Mouse (Mus musculus): ENCODE measurements around the gene Polr2c.

Polr2c gene

GRCm38 (mm10) chr8:94876820-94877219 lies 19.6 kb downstream of the Polr2c start:
- DNase-seq (ENCODE audit: low spot score in 2 of 2) = no peak

DNA sequence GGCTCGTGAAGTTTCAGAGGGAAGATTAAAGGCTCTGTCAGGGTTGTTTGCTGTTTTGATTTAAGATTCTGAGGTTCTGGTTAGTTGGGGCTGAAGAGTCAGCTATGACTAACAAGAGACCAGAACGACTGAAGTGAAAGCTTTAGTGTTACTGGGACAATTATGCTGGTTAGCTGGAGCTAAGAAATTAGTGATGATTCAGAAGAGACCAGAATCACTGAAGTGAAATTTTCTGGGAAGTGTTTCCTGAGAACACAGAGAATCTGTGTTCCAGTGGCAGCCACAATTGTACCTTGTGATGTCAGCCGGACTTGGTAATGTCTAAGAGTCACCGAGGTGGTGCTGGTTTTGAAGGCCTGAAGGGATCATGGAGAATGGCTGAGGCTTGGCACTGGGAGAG lies 23.5 kb downstream of the Polr2c start:
- DNase-seq (ENCODE audit: low spot score in 2 of 2) = no peak

- DNase-seq (ENCODE audit: low spot score in 2 of 2) = no peak
These were observed 31.3 kb downstream of the Polr2c start for GRCm38 (mm10) chr8:94888383-94889036.

- DNase-seq (ENCODE audit: low spot score in 2 of 2) = no peak
These were observed 35.7 kb downstream of the Polr2c start for GRCm38 (mm10) chr8:94892917-94893316.

DNA sequence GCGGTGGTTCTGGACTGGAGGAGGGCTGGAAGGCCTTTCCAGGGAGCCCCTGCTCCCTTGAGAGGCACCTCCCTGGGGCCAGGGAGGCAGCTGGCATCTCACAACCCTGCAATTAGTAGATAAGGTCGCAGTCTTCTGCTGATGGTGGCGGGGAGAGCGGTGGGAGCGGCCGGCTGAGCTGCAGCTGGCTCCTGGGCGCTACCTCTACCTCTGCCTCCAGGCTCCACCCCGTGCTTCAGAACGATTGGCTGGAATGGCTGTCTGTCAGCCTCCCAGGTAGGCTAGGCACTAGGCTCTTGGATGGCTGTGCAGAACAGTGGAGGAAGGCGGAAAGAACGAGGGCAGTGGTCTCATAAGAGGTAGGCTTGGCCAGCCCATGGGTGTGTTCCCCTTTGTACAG lies 42.0 kb downstream of the Polr2c start:
- no peak for DNase-seq (ENCODE audit: low spot score in 2 of 2)

GRCm38 (mm10) chr8:94900617-94901016 lies 43.4 kb downstream of the Polr2c start:
- no peak for DNase-seq (ENCODE audit: low spot score in 2 of 2)

DNA sequence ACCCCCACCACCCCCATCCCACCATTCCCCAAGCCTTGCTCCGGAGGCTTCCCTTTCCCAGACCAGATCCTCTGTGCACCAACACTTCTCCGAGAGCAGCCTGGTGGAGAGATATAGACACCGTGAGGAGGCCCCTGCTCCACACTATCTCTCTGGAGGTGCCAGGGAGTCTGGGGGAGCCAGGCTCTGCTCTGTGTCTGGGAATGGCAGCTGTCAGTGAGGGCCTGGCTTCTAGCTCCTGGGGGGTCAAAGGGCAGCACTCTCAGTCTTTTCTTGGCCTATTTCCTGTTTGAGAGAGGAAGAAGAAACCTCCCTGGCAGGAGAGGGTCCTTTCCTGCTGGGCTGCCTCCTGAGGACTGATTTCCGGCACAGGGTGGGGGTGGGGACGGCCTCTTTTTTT lies 43.8 kb downstream of the Polr2c start:
- DNase-seq (ENCODE audit: low spot score in 2 of 2) = no peak

GRCm38 (mm10) chr8:94903709-94904108 lies 46.5 kb downstream of the Polr2c start:
- no peak for DNase-seq (ENCODE audit: low spot score in 2 of 2)

DNA sequence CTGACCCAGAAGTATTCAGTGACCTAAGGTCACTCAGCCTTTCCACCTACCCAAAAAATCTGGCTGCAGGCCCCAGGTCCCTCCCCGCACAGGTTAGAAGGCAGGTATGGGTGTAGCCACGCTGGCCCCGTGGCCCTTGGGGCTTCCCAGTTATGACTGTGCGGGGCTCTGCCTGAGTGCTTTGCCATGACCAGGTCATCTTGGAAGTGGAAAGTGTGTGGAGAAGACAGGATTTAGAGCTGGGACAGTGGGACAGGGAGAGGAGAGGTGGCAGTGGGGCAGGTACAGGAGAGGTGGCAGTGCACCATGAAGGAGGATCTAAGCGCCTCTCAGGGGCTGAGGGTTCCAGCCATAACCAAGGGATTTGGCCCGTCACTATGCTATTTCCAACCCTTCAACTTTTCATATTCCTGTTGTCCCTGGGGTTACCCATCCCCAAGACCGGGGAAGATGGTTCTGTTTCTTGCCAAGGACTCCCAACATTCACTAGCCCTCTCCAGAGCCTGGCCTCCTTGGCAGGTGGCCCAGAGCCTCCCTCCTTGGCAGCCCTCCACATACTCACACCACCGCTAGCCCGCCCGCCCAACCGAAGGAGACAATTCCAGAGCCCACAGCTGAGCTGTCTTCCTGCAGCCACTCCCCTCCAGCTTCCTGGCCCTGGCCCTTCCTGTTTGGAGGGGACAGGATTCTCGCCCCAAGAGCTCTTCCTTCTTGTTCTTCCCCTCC lies 47.4 kb downstream of the Polr2c start:
- DNase-seq (ENCODE audit: low spot score in 2 of 2) = peak; percentile 83 to 86

- peak; percentile 44 to 47 for DNase-seq (ENCODE audit: low spot score in 2 of 2)
These were observed 50.5 kb downstream of the Polr2c start for GRCm38 (mm10) chr8:94907591-94908300.

GRCm38 (mm10) chr8:94908847-94909246 lies 51.6 kb downstream of the Polr2c start:
- DNase-seq (ENCODE audit: low spot score in 2 of 2) = peak; percentile 63 to 79

GRCm38 (mm10) chr8:94913061-94913660 lies 55.9 kb downstream of the Polr2c start:
- peak; percentile 61 to 72 for DNase-seq (ENCODE audit: low spot score in 2 of 2)

DNA sequence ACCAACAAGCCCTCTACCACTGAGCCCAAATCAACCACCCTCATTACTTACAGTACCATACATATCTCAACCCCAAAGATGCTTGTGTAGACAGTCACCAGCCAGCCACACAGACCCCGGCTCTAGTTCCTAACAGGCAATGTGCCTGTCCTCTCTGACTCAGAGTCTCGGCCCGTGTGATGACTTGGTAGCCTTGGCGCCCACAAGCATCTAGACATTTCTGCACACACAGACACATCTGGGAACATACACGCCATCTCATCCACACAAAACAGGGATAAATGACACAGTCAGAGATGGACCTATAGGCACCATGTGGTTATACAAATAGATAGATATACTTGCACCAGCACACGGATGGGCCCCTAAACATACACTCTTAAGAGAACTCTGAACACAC lies 57.0 kb downstream of the Polr2c start:
- DNase-seq (ENCODE audit: low spot score in 2 of 2) = no peak

DNA sequence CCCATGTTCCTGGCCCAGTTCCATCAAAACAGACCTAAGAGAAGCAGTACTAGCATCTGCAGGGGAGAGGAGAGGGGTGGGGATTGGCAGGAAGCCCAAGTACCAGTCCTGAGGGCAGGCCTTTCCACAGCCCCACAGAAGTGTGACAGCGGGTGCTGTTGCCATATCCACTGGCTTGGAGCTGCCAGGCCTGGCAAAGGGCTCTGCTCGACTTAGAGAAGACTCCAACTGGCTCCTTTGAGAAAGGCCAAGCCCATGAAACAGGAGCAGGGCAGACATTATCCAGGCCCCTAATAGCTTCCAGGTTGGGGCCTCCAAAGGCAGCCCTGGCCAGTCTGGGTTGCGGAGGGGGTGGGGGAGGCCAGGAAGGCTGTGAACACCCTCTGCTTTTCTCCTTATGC lies 57.5 kb downstream of the Polr2c start:
- peak; percentile 52 to 58 for DNase-seq (ENCODE audit: low spot score in 2 of 2)

GRCm38 (mm10) chr8:94916311-94916959 lies 59.2 kb downstream of the Polr2c start:
- no peak for DNase-seq (ENCODE audit: low spot score in 2 of 2)

DNA sequence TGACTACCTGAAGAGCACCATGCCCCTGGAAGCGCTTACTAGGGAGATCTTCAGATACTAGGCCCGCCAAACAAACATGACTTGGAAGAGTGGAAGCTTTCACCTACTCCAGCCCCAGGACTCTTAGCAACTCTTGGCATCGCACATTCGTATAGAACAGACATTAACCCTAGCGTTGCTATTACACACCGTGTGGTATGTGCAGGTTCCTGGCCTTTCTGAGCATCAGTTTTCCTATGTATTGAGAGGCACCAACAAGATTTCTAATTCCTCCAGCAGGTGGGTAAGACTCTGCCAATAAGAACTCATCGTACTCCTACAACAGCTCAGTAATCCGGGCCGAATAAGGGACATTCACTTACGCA lies 59.7 kb downstream of the Polr2c start:
- no peak for DNase-seq (ENCODE audit: low spot score in 2 of 2)

DNA sequence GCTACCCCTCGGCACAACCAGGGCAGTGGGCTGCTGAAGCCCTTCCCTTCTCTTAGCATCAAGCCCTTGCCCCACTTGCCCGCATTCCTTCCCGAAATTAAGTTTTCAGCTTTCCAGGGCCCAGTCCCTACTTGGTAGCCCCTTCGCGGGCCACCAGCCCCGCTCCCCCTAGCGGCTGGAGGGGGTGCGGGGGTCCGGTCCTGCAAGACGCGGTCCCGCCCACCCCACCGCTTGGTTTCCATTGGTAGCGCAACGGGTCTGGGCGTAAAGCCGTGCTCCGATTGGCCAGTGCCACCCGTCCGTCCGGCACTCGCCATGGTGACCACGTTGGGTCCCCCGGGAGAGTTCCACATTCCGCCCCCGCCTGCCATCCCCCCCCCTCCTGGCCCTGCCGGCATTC lies 60.1 kb downstream of the Polr2c start:
- peak; percentile 93 to 94 for DNase-seq (ENCODE audit: low spot score in 2 of 2)

- DNase-seq (ENCODE audit: low spot score in 2 of 2) = peak in 1 of 2 experiments; percentile 38
These were observed 60.7 kb downstream of the Polr2c start, which contains the start of gene Ccdc102a for GRCm38 (mm10) chr8:94917851-94918495. Gene Ccdc102a (minus strand): TSS chr8:94918098.

GRCm38 (mm10) chr8:94919256-94919655 lies 62.0 kb downstream of the Polr2c start:
- no peak for DNase-seq (ENCODE audit: low spot score in 2 of 2)

DNA sequence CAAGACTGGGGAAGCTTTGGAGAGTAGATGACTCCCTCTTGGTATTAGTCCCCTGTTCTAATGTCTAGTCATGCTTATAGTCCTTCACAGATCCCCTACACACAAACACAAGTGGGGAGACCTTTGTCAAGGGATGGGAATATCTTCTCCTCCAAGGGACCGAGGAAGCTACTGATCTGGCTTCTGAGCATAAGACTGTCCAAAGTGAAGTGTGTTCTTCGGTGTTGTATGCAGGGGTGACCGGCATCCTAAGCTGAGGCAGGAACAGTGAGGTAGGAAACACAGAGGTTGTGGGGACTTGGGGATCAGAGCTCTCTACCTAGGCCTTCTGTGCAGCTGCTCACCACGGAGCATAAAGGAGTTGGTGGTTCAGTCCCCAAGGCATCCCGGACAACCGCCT lies 64.9 kb downstream of the Polr2c start:
- DNase-seq (ENCODE audit: low spot score in 2 of 2) = no peak

- no peak for DNase-seq (ENCODE audit: low spot score in 2 of 2)
These were observed 65.4 kb downstream of the Polr2c start for GRCm38 (mm10) chr8:94922602-94923001.
